Mouse (Mus musculus) retina, postnatal 1 day (tissue): ENCODE data around the gene Jmjd6.
"Not testable (repeated sequence)": the region's sequence is repeated elsewhere in the genome, so short reads cannot be mapped to it uniquely, and the experiment has no call there.

Source experiments
- DNase-seq: peaks from one replicate; pipeline ENCODE4 v3.0.0-alpha.2; 2012

The Jmjd6 gene

GRCm38 (mm10) chr11:116850833-116851477 lies 7.7 kb upstream of the Jmjd6 start:
- DNase-seq: no peak

GRCm38 (mm10) chr11:116850085-116850484 lies 6.8 kb upstream of the Jmjd6 start:
- no peak for DNase-seq

GRCm38 (mm10) chr11:116849587-116849986 lies 6.3 kb upstream of the Jmjd6 start:
- DNase-seq: no peak

- not testable (repeated sequence) for DNase-seq
These were observed 5.6 kb upstream of the Jmjd6 start for GRCm38 (mm10) chr11:116848877-116849178.

- no peak for DNase-seq
These were observed 5.0 kb upstream of the Jmjd6 start for GRCm38 (mm10) chr11:116848086-116848876.

GRCm38 (mm10) chr11:116847187-116848085 lies 4.2 kb upstream of the Jmjd6 start:
- no peak for DNase-seq

GRCm38 (mm10) chr11:116846593-116847181 lies 3.4 kb upstream of the Jmjd6 start:
- no peak for DNase-seq

GRCm38 (mm10) chr11:116842531-116843260 lies 553 bp downstream of the Jmjd6 start:
- peak; percentile 80 for DNase-seq

GRCm38 (mm10) chr11:116840748-116841147 lies 2.5 kb downstream of the Jmjd6 start:
- no peak for DNase-seq

GRCm38 (mm10) chr11:116839601-116840000 lies 3.6 kb downstream of the Jmjd6 start:
- DNase-seq: no peak

GRCm38 (mm10) chr11:116838936-116839335 lies 4.3 kb downstream of the Jmjd6 start:
- DNase-seq: no peak

GRCm38 (mm10) chr11:116837441-116837840 lies 5.8 kb downstream of the Jmjd6 start:
- DNase-seq: no peak

- DNase-seq: no peak
These were observed 7.0 kb downstream of the Jmjd6 start for GRCm38 (mm10) chr11:116836283-116836682.

- no peak for DNase-seq
These were observed 8.3 kb downstream of the Jmjd6 start for GRCm38 (mm10) chr11:116834954-116835353.

GRCm38 (mm10) chr11:116832172-116832685 lies 11.0 kb downstream of the Jmjd6 start:
- no peak for DNase-seq

- DNase-seq: peak; percentile 85
These were observed 15.6 kb downstream of the Jmjd6 start, which contains the start of gene Mxra7 for GRCm38 (mm10) chr11:116827534-116828165. TSS of gene Mxra7 (minus strand) at chr11:116828046.

- DNase-seq: peak; percentile 82
These were observed 16.4 kb downstream of the Jmjd6 start for GRCm38 (mm10) chr11:116826550-116827504.

GRCm38 (mm10) chr11:116825230-116825629 lies 18.0 kb downstream of the Jmjd6 start:
- peak; percentile 86 for DNase-seq

- DNase-seq: not testable (repeated sequence)
These were observed 19.4 kb downstream of the Jmjd6 start for GRCm38 (mm10) chr11:116823885-116824284.

GRCm38 (mm10) chr11:116823255-116823654 lies 20.0 kb downstream of the Jmjd6 start:
- DNase-seq: no peak
